Mouse (Mus musculus) lung, adult 2 months (tissue): ENCODE measurements at regions not wholly inside any gene's neighbourhood (a gene's known extent, or its start where the extent isn't known, plus 50 kb on each side); places are given as distances from the start of the nearest gene placed in this dataset.

ENCODE experiments used
- CTCF ChIP-seq: fragments of 200-500 bp; IDR thresholded peaks from 2 replicates; pipeline ENCODE4 v1.5.1; 2011; ENCODE audit warnings: mild to moderate bottlenecking, low read length, control low read depth; ENCODE audit not compliant: insufficient read depth
- POLR2A ChIP-seq: fragments of 200-500 bp; IDR thresholded peaks from 2 replicates; pipeline ENCODE4 v1.6.1; 2011; ENCODE audit warnings: low read depth, mild to moderate bottlenecking, control low read depth, low read length, borderline replicate concordance; ENCODE audit errors: extremely low read depth

- TF ChIP-seq CTCF = no peak
- TF ChIP-seq POLR2A = no peak
These were observed 379.2 kb upstream of the Cited2 start for GRCm38 (mm10) chr10:17343829-17344228.
